Mouse (Mus musculus): Measurements from ENCODE around the gene Slc51b.

GRCm38 (mm10) chr9:65462544-65462943, 39.8 kb upstream of the Slc51b start:
- TF ChIP-seq POLR2A (IDR thresholded peaks at IDR 0.05; ENCODE audit: low read depth, low read length) (no peak), CTCF (IDR thresholded peaks at IDR 0.05; ENCODE audit: extremely low read depth, insufficient read depth, insufficient read length, insufficient replicate concordance) (no peak)

Measured in spleen, adult 2 months (tissue).